ENCODE assay signal across 29 mouse cellular contexts in the genomic region with DNA sequence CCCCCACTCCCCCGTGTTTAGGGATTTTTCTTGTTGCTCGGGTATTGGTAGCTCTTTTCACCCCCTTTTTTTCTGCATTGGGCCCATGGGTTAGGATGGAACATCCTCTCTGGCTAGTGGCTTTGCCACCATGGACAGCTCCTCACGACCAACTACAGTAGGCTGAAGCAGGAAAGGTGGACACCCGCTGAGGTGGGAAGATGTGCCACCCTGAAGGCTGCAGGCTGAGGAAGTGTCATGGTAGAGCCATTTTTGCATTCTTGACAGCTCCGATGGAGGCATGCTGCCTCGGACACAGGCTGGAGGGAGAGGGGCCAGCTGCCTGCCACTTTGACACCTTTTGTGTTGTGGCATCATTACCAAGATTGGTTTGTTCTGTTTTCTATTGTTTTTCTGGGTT. TPM values are rescaled to one million over a fixed set of nuclear protein-coding genes. Genes with fewer than 3 reads are reported as not detected.
DNase-seq lines count a peak whose midpoint lies in the region; ATAC-seq and TF ChIP-seq lines count a peak whose summit lies in the region.
"Had no signal": no experiment of that assay in that cellular context is flagged by ENCODE, and none has a peak within 500 bp of the region (broad histone marks: within the 10 kb centered on the region; RNA-seq: fewer than 3 reads in every experiment).

No protein-coding gene starts in this region.

- 66% methylated on average over 6 of the region's 6 CpGs for WGBS in kidney, embryonic 14.5 days
- WGBS in lung, postnatal 0 days: 61% methylated on average over 6 of the region's 6 CpGs

- H3K4me3 ChIP-seq in kidney, embryonic 14.5 days (ENCODE audit: low read length): no peak overlapping the region
- no peak overlapping the region for H3K4me3 ChIP-seq in lung, postnatal 0 days (ENCODE audit: low read depth, low read length)
- H3K4me3 ChIP-seq: forebrain, embryonic 13.5 days; heart, embryonic 15.5 days; intestine, embryonic 15.5 days; midbrain, embryonic 10.5 days; midbrain, embryonic 15.5 days; stomach, embryonic 15.5 days had no signal

- no peak overlapping the region for H3K27ac ChIP-seq in kidney, embryonic 14.5 days (ENCODE audit: low read depth, low read length)
- H3K27ac ChIP-seq in lung, postnatal 0 days (ENCODE audit: low read length): no peak overlapping the region
- H3K27ac ChIP-seq: forebrain, embryonic 13.5 days; heart, embryonic 15.5 days; hindbrain, postnatal 0 days; intestine, embryonic 15.5 days; kidney, postnatal 0 days; liver, embryonic 14.5 days; midbrain, embryonic 10.5 days; midbrain, embryonic 15.5 days; stomach, embryonic 15.5 days had no signal

- H3K36me3 ChIP-seq in kidney, embryonic 14.5 days (ENCODE audit: control insufficient read depth, insufficient read depth, low read length): peaks cover 36% of the 10 kb centered on the region
- H3K36me3 ChIP-seq in lung, postnatal 0 days (ENCODE audit: insufficient read depth, low read length): peaks cover 24% of the 10 kb centered on the region; the same call in 1 of the 2 replicates

- H3K9ac ChIP-seq in kidney, embryonic 14.5 days (ENCODE audit: low read depth, low read length): no peak overlapping the region
- no peak overlapping the region for H3K9ac ChIP-seq in lung, postnatal 0 days (replicated peaks; ENCODE audit: low read depth)
- H3K9ac ChIP-seq: forebrain, embryonic 13.5 days; heart, embryonic 15.5 days; intestine, embryonic 15.5 days; liver, embryonic 14.5 days; midbrain, embryonic 15.5 days; stomach, embryonic 15.5 days had no signal

- H3K4me2 ChIP-seq in kidney, embryonic 14.5 days (replicated peaks; ENCODE audit: low read depth, low read length): no peak overlapping the region
- H3K4me2 ChIP-seq in lung, postnatal 0 days (replicated peaks; ENCODE audit: low read depth, low read length): no peak overlapping the region
- H3K4me2 ChIP-seq: forebrain, embryonic 13.5 days; heart, embryonic 15.5 days; intestine, embryonic 15.5 days; midbrain, embryonic 15.5 days; stomach, embryonic 15.5 days had no signal

- no peak for ATAC-seq in kidney, embryonic 14.5 days (ENCODE audit: low FRiP score, low TSS enrichment)
- ATAC-seq in lung, postnatal 0 days: no peak
- ATAC-seq: activated CD4-positive, CD25-positive, alpha-beta regulatory T cell, adult 4 months; CD4-positive, CD25-positive, alpha-beta regulatory T cell, adult 4 months; forebrain, embryonic 13.5 days; hindbrain, postnatal 0 days; intestine, embryonic 15.5 days; midbrain, embryonic 15.5 days; Patski had no signal

- no peaks in the 10 kb centered on the region for H3K27me3 ChIP-seq in kidney, embryonic 14.5 days (ENCODE audit: control insufficient read depth, insufficient read depth, low read length)
- H3K27me3 ChIP-seq in lung, postnatal 0 days (replicated peaks; ENCODE audit: insufficient read depth, low read length): no peaks in the 10 kb centered on the region
- H3K27me3 ChIP-seq: forebrain, embryonic 13.5 days; heart, embryonic 15.5 days; intestine, embryonic 15.5 days; midbrain, embryonic 15.5 days; Patski; stomach, embryonic 15.5 days had no signal

- H3K4me1 ChIP-seq in kidney, embryonic 14.5 days (ENCODE audit: control insufficient read depth, insufficient read depth, low read length): no peaks in the 10 kb centered on the region
- no peaks in the 10 kb centered on the region for H3K4me1 ChIP-seq in lung, postnatal 0 days (ENCODE audit: insufficient read depth, low read depth, low read length)
- H3K4me1 ChIP-seq: forebrain, embryonic 13.5 days; heart, embryonic 15.5 days; intestine, embryonic 15.5 days; midbrain, embryonic 10.5 days; midbrain, embryonic 15.5 days; stomach, embryonic 15.5 days had no signal

- peak; percentile 7 to 16 for DNase-seq in kidney, postnatal 4 days
- DNase-seq in thymus, postnatal 4 days: peak; percentile 43
- DNase-seq in thymus, postnatal 25 days: no peak
- DNase-seq in WW6 (ENCODE audit: low read depth, low spot score): peak; percentile 28
- no peak for DNase-seq in urinary bladder, postnatal 4 days (ENCODE audit: low spot score in 2 of 2)
- no peak for DNase-seq in gastrocnemius, adult 8-10 months (ENCODE audit: low spot score in 2 of 2)
- DNase-seq in lung, postnatal 0 days (ENCODE audit: low spot score): no peak
- DNase-seq: adrenal gland, adult 2 months; cerebellum, adult 9-10 months; cerebellum, postnatal 36 days; kidney, adult 2 months; liver; lung, adult 2 months; lung, postnatal 36 days; right cerebral cortex, postnatal 25 days; thymus, adult 18-20 months had no signal

- H3K9me3 ChIP-seq in kidney, embryonic 14.5 days (ENCODE audit: control insufficient read depth, low read length): 0 out of 2 replicates have a peak, but pooled peaks cover 2% of the 10 kb centered on the region
- H3K9me3 ChIP-seq in lung, postnatal 0 days (ENCODE audit: low read length): 0 out of 2 replicates have a peak, but pooled peaks cover 3% of the 10 kb centered on the region
- H3K9me3 ChIP-seq: forebrain, embryonic 13.5 days; heart, embryonic 15.5 days; intestine, embryonic 15.5 days; midbrain, embryonic 15.5 days; stomach, embryonic 15.5 days had no signal

- no peak for TF ChIP-seq EP300 in lung, postnatal 0 days (IDR thresholded peaks at IDR 0.05)

- TF ChIP-seq CTCF in lung, postnatal 0 days (IDR thresholded peaks at IDR 0.05): no peak

RNA-seq across cellular contexts. Expression of a gene that starts 8.7 kb away (rescaled TPM):
- 21.8 and 37.5 TPM in 2 replicates for polyA plus RNA-seq in kidney, embryonic 14.5 days (2014; fragmentation: Nextera tagmentation; extraction: Ambion mirVana)
- 10 to 100 TPM; 15.2 to 18.6 (median 16.6) TPM for total RNA-seq in gastrocnemius, adult 8-10 months (2022)
- polyA plus RNA-seq in lung, postnatal 0 days (2015; fragmentation: Nextera tagmentation; extraction: Ambion mirVana): 14.6 and 16.8 TPM in 2 replicates

RNA-seq across cellular contexts. Expression of a gene that starts 47.5 kb away (rescaled TPM):
- 1.1 and 2.3 TPM in 2 replicates for polyA plus RNA-seq in kidney, embryonic 14.5 days (2014; fragmentation: Nextera tagmentation; extraction: Ambion mirVana)
- under 1 TPM; 0.36 to 0.74 (median 0.50) TPM for total RNA-seq in gastrocnemius, adult 8-10 months (2022)
- polyA plus RNA-seq in lung, postnatal 0 days (2015; fragmentation: Nextera tagmentation; extraction: Ambion mirVana): 0.95 and 1.1 TPM in 2 replicates

RNA-seq across cellular contexts. Expression of a gene that starts 48.0 kb away (rescaled TPM):
- 5.6 and 6.8 TPM in 2 replicates for polyA plus RNA-seq in kidney, embryonic 14.5 days (2014; fragmentation: Nextera tagmentation; extraction: Ambion mirVana)
- 1 to 10 TPM; 2.6 to 3.9 (median 3.2) TPM for total RNA-seq in gastrocnemius, adult 8-10 months (2022)
- polyA plus RNA-seq in lung, postnatal 0 days (2015; fragmentation: Nextera tagmentation; extraction: Ambion mirVana): 6.6 and 7.1 TPM in 2 replicates

Comparison
In these comparisons a context has a peak if more than half of its experiments do, and no peak if none do; other contexts are left out.
1. DNase-seq: peak in kidney, postnatal 4 days (2 of 2), thymus, postnatal 4 days (single experiment) and WW6 (single experiment); none in thymus, postnatal 25 days (single experiment), urinary bladder, postnatal 4 days (0 of 2), gastrocnemius, adult 8-10 months (0 of 2) and lung, postnatal 0 days (single experiment).